Mouse (Mus musculus): ENCODE measurements around the gene Irf8.

The Irf8 gene

DNA sequence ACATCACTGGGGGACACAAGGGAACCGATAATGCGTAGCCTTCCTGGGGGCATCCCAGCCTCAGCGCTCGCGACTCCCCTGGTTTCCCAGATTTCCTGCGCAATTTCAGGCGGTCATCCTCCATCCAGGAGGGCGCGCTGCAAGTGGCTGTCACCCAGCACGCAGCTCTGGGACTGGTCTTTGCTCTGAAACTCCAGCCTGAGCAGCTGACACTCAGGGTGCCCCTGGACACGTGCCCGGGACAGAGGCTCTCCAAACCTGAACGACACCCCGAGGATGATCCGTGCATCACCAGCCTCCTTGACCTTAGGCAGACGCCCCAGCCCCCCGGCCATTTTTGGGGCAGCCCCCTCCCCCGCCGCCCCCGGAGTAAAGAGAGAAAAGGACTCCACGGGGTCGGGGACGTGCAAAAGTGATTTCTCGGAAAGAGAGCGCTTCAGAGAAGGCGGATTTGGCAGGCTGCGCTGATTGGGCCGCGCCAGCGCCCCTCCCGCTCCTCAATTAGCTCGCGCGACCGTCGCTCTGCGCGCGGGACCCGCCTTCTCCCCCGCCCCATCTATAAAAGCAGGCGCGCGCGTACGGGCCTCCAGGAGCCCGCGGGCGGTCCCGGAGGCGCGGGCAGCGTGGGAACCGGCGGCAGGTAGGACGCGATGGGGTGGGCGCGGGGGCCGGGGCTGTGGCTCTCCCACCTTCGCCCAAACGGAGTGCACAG lies at the start of gene Irf8:
TSS of gene Irf8 (plus strand) at position 589 of the 712 bp plus-strand sequence.
- DNase-seq = peak; percentile 18

DNA sequence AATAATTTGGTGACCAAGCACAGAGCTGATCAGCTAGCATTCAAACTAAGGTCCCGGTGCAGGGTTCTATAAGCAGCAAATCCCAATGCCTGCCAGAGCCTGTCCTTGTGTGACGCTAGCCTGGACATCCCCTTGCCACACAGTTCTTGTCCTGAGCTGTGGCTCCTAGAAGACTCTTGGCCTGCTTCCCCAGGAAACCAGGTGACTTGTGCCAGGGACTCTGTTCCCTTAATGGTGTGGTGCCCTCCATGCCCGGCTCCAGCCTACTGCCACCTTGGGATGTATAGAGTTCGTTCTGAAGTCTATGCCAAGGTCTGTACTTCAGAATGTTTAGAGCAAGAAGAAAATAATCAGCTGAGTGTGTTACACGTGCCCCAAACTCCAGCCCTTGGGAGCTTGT lies 49.6 kb upstream of the Irf8 start:
- DNase-seq = no peak

DNA sequence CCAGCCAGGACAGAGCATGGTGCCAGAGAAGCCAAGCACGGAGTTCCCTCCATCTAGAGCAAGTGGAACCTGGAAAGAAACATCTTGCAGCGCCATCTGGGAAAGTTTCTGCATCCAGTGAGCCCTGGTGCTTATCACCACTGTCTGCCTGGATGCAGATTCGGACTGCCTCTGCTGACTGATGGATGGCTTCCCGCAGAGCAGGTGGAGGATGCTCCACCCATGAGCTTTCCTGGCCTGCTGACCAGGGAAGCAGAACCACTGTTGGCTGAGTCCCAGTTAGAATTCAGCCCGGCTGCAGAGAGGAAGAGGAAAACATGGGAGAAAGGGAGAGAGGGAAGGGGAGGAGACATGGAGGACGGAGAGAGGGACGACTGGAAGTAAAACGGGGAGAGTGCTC lies 48.4 kb upstream of the Irf8 start:
- DNase-seq = no peak

DNA sequence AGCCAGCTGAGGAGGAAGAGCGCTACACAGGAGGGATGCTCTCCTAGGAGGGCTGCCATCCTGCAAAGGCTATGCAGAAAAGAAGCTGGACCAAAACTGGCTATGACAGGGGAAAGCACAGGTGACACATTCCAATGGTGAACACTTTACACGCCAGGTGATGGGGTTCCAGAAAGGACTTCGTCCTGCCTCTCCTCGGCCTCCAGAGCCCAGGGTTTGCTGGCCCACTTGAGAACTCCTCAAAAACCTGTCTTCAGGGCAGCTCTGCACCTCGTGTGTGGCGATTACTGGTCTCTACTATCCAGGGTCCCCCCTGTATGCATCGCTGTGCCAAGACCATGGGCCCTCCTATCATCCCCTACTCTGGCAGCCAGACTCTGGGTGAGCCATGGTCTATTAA lies 47.6 kb upstream of the Irf8 start:
- no peak for DNase-seq

DNA sequence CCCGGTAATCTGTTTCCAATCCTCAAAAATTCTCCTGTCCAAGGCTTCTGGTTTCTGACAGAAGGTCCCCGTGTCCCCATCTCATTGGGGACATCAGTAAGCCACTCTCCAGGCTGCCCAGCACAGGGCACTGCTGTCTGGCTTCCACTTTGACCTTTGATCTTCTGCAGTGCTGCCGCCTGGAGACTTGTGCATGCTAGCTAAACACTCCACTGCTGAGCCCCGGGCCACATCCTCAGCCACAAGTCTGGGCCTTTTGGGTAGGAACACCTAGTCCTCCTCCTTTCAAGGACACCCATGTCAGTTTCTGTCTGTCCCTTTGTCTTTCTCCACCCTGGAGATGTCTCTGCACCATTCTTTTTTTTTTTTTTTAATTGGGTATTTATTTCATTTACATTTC lies 43.2 kb upstream of the Irf8 start:
- no peak for DNase-seq

DNA sequence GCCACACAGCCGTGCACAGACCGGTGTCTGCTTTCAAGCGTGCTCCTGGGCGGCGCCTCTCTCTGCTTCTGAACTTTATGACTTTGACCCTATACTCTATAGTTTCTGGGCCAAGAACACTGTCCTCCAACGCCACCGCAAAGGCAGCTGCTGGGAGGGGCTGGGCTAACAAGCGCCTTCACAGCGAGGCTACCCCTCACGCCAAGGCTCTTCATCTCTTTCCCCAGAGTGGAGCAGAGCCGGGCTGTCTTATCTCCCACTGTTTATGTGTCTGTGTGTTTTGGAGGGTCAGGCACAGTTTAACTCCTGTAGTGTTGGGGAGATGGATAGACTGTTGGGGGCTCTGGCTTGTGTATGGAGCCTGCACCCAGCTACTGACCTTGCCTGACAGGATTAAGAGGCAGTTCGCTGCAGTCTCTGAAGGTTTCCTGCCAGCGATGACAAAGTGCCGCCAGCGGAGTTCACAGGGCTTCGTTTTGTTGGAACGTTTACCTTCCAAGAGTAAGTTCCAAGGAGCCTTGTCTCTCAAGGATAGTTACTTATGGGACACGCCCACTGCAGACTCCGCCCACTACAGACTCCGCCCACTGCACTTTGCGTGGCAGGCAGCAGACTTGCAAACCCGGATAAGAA lies 42.2 kb upstream of the Irf8 start:
- DNase-seq = no peak

DNA sequence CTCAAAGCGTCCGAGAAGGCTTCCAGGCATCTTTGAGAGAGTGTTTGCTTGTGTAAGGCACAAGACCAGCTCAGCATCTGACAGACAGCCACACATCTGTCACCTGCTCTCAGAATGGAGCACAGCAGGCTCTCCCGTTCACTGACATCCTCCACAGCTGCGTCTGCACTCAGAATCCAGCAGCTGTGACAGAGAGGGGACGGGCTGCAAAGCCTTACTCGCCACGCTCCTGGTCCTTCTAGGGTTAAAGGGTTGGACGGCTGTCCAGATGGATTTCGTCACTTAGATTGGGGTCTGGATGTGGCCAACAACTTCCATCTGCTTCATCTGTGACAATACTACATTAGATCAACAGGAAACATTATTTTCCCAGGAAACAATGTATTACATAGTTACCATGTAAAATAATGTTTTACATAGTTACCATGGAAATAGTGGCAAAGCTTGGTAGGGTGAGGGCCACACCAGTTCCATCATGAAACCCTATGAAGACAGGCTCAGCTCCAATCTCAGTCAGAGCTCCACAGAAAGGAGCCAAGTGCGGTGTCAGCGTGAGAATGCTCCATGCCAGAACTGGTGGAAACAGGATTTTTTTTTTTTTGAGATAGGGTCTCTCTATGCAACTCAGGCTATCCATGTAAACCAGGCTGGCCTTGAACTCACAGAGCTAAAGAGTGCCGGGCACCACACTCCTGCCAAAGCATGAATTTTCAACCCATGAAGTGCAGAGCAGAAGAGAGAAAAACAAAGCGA lies 39.6 kb upstream of the Irf8 start:
- DNase-seq = no peak

DNA sequence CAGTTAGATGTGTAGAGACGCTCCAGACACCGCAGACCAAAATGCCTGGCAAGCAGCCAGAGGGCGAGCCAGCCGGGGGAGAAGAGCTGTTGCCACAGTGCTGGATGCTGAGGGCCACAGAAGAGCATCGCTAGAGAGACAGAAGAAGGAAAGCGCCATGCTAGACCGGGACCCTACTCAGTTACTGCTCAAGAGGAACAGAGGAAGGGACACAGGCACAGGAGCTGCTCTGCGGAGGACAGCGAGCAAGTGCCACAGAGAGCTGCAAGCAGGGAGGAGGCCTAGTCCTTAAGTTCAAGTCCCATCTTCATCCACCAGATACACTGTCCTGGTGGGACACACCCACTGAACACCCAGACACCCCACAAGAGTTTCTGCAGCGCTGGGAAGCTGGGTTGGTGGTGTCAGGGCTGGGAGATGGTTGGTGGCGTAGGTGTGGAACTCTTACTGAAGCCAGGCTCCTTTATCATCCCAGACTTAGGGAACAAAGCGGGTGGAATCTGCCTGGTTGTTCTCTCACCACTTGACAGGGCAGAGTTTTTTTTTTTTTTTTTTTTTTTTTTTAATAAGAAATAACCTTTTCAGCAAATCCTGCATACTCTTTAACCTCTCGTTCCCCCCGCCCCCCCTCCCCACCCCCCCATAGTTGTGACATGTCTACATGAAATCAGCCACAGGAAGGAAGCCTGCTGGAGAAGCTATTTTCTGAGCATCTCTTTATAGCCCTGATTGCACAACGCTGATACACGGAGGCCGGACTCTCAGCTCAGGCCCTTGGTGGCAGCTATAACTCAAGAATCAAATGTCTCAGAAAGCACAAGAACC lies 38.8 kb upstream of the Irf8 start:
- DNase-seq = no peak

DNA sequence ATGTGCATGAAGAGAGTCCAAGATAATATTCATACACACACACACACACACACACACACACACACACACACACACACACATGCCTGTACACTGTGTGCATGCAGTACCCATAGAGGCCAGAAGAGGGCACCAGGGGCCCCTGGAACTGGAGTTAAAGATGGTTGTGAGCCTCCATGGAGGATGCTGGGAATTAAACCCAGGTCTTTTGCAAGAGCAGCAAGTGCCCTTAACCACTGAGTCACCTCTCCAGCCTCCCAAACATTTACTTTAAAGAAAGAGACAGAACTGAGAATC lies 38.2 kb upstream of the Irf8 start:
- DNase-seq = no peak

DNA sequence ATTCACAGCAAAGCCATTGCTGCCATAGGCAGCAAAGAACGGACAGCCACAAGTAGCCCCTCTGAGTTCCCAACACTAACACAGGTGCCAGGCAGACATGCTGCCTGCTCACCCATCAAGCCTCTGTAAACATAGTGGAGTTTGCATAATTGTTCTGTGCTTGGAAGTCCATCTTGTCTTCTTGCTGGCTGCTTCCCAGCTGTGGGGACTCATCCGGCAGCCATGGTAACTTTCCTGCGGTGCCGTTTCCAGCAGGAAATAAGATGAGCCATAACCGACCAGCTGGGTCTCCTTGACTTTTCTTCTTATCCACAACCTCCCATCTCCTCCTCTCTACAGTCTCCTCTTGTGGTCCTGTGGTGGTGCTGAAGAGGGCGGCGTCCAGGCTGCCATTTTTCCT lies 37.7 kb upstream of the Irf8 start:
- DNase-seq = no peak

DNA sequence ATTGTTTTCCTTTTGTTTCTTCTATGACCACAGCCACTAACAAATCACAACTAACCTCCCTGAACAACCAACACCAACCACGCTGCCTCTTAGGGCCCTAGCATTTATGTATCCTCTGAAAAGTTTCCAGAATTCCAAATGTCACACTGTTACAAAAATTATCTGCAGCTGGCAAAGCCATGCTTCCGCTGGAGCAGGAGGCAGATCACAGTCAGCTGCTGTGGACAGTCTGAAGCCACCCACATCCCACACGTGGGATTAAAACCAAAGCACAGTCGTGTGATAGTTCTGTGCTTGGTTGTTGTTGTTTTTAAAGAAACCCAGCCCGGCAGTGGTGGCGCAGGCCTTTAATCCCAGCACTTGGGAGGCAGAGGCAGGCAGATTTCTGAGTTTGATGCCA lies 37.1 kb upstream of the Irf8 start:
- DNase-seq = no peak

DNA sequence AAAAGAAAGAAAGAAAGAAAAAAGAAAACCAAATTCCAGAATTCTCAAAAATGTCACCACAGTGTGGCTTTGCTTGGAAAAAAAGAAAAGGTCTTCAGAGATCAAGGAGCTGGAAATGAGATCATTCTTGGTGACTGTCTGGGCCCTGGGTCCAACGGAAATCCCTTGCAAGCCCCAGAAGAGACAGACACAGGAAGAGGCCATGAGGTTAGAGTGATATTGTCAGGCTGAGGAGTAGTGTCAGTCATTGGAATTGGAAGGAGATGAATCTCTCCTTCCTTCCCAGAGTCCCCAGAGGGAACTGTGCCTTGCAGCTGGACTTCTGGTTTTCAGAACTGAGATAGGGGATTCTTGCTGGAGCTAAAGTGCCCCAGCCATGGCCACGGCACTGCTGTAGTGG lies 36.6 kb upstream of the Irf8 start:
- DNase-seq = no peak

DNA sequence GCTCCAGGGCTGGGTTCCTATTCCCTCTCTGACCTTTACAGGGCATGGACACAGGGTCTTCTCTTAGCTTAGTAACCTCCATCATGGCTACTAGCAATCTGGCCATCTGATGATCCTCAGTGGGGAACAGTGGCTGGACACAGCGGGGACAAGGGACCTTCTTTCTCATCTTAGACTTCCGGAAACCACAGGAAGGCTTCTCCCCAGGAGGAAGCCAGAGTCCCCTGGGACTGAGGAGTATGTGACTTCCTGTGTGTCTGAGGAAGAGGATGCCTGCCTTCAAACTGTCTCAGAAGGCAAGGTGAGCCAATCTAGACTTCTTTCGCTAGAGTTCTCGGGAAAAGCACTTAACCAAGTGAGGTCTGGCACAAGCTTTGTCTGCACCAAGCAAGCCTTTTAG lies 36.1 kb upstream of the Irf8 start:
- no peak for DNase-seq

DNA sequence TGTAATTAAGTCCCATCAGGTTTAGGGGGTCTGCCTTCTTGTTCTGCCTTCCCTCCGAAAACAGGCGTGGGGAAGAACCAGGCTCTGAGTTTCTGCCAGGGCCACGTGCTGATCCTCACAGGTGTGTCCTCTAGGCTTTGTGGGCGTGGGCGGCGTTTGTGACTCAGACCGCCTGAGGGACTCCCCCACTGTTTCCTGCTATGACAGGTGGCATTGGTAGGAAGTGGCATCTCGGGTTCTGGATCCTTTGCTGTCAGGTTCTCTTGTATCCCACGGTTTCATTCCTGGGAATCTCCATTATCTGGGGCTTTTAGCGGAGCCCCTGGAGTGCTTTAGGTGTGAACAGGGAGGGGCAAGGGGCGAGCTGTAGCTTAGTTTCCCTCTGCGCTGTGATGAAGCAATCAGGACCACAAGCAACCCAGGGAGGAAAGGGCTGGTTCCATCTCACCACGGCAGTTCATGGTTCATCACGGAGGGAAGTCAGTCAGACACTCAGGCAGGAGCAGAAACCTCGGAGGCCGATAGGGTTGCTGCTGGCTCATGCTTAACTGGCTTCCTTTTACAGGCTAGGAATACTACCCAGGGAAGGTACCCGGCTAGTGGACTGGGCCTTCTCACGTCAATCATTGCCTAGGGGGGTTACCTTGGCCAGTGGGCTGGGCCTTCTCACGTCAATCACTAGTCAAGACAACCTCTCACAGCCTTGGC lies 34.2 kb upstream of the Irf8 start:
- no peak for DNase-seq

DNA sequence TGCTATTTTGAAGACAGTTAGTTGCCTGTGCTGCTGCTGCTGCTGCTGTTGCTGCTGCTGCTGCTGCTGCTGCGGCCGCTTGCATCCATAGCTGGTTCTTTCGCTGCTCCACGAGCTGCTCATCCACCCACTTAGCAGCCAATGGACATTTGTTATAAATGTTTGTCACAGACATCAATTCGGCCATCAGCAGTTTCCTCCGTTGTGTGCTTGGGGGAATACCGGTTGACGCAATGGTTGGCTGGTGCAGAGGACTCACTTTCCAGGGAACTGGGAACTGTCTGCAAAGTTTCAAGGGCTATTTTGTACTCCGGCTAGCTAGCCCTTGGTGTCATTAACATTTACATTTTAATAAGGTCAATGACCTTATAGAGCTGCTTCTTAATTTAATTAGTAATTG lies 32.0 kb upstream of the Irf8 start:
- no peak for DNase-seq

DNA sequence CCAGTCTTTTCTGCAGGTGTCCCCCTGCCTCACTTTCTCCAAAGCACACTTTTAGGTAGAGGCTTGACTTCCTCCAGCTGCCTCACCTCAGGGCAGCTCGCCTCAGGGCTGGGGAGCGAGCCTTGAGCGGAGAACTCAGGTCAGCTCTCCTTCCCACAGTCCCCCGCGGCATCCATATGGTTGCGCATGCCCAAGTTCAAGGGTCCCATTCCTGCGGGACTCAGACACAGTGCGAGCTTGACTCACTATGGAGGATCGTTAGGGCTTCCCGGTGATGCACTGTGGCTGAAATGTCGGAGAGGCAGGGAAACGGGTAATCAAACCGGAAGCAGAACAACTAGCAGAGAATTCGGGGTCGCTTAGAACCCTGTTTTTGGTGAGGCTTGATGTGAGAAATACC lies 31.0 kb upstream of the Irf8 start:
- DNase-seq = no peak

DNA sequence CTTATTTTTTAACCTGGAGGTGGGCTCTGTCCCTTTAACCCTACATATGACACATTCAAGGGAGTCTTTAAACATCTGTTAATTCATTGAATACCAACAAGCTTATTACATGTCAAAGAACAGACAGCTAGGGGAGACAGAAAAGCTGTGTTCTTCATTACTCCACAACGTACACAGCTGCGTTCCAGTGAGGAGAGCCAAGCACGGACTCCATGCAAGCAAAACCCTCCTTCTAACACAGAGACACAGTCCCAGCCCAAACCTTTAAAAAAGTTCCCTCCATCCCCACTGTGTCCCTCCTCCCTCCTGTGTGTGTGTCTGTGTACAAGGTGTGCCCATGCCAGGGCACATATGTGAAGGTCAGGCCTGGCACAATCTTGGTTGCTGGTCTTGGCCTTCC lies 30.0 kb upstream of the Irf8 start:
- DNase-seq = no peak

DNA sequence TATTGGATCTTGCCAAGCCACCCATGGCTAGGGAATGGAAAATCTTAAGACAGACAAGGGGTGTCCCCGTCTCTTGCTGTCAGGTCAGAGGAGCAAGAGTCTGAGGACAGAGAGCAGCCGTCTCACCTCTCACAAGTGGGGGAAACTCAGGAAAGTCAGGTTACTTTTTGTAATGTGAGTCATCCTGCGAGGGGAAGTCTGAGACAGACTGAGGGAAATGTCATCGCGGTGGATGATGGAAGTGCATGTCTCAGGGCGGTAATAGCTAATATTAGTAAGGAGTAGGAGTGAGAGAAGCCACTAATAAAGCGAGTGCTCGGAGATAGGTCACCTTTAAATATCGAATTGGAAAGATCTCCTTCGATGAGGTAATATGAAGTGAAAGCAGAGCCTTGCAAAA lies 27.0 kb upstream of the Irf8 start:
- DNase-seq = no peak

DNA sequence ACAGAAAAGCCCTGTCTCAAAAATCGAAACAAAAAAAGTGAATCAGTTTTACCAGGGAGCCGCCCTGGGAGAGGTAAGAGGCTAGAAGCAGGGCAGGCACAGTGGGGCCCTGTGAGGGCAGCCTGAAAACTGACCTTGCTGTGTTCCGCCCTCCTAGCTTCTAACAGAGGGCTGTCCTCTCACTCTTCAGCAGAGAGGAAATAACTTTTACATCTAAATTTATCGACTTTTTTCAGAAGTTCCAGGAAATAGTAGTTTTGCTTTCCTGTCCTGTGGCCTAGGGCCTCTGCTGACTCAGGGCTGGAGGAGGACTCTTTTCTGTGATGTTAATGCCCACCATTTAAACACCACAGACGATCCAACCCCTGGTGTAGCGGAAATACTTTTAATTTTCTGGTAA lies 21.0 kb upstream of the Irf8 start:
- DNase-seq = no peak

DNA sequence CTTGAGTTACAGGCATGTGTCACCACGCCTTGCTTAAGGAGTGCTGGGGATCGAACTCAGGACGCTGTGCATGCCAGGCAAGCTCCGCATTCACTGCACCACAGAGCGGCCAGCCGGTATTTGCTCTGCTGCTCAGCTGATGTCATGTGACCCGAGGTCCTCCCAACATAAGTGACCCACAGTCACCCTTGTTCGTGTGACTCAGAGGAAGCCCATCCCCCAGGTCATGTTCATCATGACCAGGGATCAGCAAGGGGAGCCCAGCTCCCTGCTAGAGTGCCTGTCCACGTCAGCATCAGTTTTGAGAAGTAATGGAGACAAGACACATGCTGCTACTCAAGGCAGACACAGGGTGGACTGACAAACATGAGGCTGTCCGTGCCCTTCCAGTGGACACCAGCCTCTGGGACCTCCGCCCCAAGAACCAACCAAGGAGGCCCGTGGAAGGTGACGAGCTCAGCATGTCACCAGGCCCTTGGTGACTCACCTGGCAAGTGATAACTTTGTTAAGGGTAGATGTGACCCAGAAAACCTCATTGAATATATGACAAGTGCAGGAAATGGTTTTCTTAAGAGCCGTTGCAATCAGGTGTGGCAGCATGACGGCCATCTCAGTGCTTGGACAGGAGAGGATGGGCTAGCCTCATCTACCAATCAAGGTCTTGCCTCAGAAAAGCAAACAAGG lies 20.0 kb upstream of the Irf8 start:
- DNase-seq = no peak

DNA sequence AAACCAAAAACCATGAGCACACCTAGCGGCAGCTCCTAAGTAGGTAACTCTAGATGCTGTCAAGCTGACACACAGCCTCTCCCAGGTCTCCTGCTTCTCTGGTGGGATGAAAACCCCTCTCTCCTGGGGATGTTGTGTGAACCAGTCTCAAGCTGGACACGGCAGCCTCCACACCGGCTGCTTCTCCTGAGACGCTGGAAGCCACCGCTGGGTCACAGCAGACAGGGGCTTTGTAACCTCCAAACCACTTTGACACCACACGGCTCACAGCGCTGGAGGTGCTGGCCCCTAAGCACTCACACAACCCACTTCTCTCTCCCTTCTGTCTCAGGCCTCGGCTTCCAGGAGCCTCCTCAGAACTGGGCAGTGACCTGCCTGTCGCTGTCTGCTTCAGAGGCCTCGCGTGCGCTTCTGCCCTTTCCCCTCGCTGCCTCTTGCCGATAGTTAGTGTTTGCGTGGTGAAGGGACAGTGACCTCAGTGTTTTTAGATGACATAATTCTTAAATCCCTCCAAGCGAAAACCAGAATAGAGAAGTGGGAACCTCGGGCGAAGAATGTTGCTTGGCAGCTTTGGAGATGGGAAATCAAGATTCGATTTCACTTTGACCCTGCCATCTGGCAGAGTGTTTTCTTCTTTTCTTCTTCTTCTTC lies 16.4 kb upstream of the Irf8 start:
- DNase-seq = no peak

DNA sequence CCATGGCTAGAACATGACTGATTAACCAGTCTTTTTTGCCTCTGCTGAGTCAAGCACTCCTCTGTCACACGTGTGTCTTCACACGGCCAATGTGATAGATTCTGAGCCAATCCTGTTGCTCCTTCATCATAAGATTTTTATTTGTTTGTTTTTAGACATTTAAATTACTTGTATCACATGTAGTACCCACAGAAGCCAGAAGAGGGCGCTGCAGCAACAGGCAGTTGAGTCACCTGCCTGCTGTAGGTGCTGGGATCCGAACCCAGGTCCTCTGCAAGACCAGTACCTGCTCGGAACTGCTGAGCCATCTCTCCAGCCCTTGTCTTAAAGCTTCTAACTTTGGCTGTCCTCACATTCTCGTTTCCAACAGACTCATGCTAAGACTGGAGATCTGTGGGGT lies 13.1 kb upstream of the Irf8 start:
- DNase-seq = no peak
